Mouse (Mus musculus) erythroblast, embryonic 14.5 days (primary cell): Measurements from ENCODE around the gene 1700029H14Rik. TPM values are rescaled to one million over a fixed set of nuclear protein-coding genes. Genes with fewer than 3 reads are reported as not detected.

Experiments used
- H3K27me3 ChIP-seq: 2 replicates; pipeline ENCODE4 v1.6.1; 2012; ENCODE audit warnings: inconsistent platforms; ENCODE audit not compliant: control insufficient read depth
- H3K36me3 ChIP-seq: 2 replicates; pipeline ENCODE4 v1.6.1; 2012; ENCODE audit warnings: mild to moderate bottlenecking, inconsistent platforms; ENCODE audit not compliant: control insufficient read depth
- H3K4me1 ChIP-seq: 2 replicates; pipeline ENCODE4 v1.6.1; 2012; ENCODE audit warnings: inconsistent platforms; ENCODE audit not compliant: control insufficient read depth
- H3K4me3 ChIP-seq: replicated peaks from 2 replicates; pipeline ENCODE3; 2012; ENCODE audit warnings: moderate library complexity, mild to moderate bottlenecking, inconsistent platforms
- H3K9me3 ChIP-seq: 2 replicates; pipeline ENCODE4 v1.6.1; 2012; ENCODE audit warnings: low read length, inconsistent platforms, mixed read lengths; ENCODE audit not compliant: control insufficient read depth
- GATA1 ChIP-seq: IDR thresholded peaks from 2 replicates; pipeline ENCODE4 v1.6.1; 2012; ENCODE audit warnings: low read length, inconsistent platforms, mixed read lengths
- TAL1 ChIP-seq: IDR thresholded peaks from 3 replicates; pipeline ENCODE4 v1.6.1; 2012; ENCODE audit warnings: low read length, inconsistent platforms, mixed read lengths
- polyA plus RNA-seq: library from polyadenylated mRNA; stranded (reverse); fragments of >175 nt; gene quantifications from 2 replicates; pipeline ENCODE4 v1.2.3, GENCODE M21; 2012

Gene 1700029H14Rik
- polyA plus RNA-seq, 1 experiment: not detected

DNA sequence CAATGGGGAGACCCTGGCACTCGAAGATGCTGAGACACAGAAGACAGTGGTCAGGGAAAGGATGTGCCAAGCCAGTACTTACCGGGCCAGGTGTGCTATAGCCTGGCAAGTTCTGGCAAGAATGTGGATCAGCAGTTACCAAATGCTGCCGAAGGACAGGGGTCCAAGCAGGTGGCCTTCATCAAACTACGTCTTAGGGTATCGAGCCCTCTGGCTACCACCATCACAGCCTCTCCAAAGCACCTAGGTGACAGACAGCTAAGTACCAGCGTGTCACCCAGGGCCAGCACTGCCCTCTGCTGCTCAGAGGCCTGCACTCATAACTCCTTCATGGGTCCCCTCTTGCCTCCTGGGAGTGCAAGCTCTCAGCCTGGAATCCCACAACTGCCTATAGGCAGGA is 33.6 kb upstream of the 1700029H14Rik start:
- Histone ChIP-seq H3K27me3 (no peaks in the 10 kb centered on the region), H3K4me1 (peaks cover 7% of the 10 kb centered on the region), H3K4me3 (no peak overlapping the region), H3K9me3 (no peaks in the 10 kb centered on the region), H3K36me3 (no peaks in the 10 kb centered on the region; the same call in none of the 2 replicates)
- TF ChIP-seq TAL1: no peak
- no peak for TF ChIP-seq GATA1

DNA sequence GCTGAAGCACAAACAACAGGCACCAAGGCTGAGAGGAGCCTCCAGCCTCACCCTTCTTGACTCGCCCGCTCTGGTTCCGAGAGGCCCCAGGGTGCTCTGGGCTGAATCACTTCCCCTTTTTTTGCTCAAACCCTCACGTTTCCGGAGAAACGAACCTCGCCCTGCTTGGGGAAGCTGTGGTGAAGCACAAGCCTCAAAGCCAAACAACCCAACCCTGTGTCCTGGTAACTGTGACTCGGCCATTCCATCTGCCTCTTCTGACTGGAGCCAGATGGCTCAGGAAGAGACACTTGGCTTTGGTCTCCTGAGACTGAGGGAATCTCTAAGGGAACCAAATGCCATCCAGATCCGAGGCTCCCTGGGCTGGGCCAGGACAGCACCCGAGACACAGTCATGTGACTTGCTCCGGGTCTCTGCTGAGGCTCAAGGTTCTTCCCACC is 32.6 kb upstream of the 1700029H14Rik start:
- no peaks in the 10 kb centered on the region for H3K27me3 ChIP-seq
- no peaks in the 10 kb centered on the region; the same call in none of the 2 replicates for H3K36me3 ChIP-seq
- no peak overlapping the region for H3K4me3 ChIP-seq
- TF ChIP-seq GATA1 (no peak), TAL1 (no peak)
- no peaks in the 10 kb centered on the region for H3K9me3 ChIP-seq
- no peaks in the 10 kb centered on the region for H3K4me1 ChIP-seq

DNA sequence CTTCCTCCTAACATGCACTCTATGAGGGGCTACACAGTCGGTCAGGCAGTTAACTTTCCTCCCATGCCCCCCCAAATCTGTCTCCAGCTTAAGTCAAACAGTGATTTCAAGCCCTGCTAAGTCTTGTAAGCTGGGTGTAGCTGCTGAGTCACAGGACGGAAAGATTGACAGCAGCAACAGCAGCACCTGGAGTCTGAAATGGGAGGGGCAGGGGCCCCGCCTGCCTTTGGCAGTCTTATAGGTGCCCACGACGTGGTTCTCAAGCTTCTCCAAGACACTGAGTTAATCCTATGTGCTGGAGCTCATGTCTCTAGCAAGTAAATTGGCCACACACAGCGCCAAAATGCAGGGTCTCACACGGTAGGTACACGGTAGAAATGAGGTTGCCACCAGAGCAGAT is 31.1 kb upstream of the 1700029H14Rik start:
- H3K27me3 ChIP-seq: no peaks in the 10 kb centered on the region
- TF ChIP-seq GATA1 (no peak), TAL1 (no peak)

DNA sequence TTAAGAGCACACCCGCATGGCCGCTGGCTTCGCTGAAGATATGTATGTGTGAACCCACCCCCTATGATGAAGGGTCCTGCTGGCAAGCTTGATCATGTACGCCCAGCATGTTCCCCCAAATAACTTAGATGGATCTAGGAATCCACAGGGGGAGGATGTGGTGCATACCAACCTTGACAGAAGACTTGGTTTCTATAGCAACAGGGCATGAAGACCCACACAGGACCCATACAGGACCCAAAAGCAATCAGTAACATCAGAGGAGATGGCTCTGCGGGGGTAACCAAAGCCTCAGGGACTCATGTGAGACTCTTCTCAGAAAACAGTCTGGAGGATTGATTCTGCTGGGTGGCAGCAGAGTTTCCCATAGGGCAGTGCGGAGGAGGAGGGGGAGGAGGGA is 29.0 kb upstream of the 1700029H14Rik start:
- H3K4me3 ChIP-seq: no peak overlapping the region
- H3K9me3 ChIP-seq: no peaks in the 10 kb centered on the region
- TF ChIP-seq TAL1: no peak
- no peak for TF ChIP-seq GATA1
- peaks cover 11% of the 10 kb centered on the region for H3K4me1 ChIP-seq
- no peaks in the 10 kb centered on the region for H3K27me3 ChIP-seq
- H3K36me3 ChIP-seq: no peaks in the 10 kb centered on the region; the same call in 1 of the 2 replicates

More for the DNA sequence above, 31.1 kb upstream of the 1700029H14Rik start:
- H3K9me3 ChIP-seq: no peaks in the 10 kb centered on the region
- no peak overlapping the region for H3K4me3 ChIP-seq
- H3K36me3 ChIP-seq: no peaks in the 10 kb centered on the region; the same call in none of the 2 replicates
- peaks cover 11% of the 10 kb centered on the region for H3K4me1 ChIP-seq

DNA sequence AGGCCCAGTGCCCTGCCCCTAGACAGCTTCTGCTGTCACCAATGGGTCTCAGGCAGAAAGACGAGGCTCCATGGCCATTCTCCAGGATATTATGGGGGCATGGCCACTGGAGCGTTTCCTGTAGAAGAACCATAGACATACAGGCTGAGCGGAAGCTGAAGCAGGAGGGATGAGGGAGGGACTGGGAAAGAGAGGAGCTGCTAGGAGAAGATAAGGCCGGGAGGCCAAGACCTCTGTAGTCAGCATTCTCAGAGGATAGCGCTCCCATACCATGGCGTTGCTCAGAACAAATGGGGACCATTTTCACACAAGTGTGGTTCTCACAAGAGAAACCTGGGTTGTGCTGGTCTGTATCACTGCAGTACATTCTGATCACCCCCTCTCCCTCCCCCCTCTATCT is 26.8 kb upstream of the 1700029H14Rik start:
- Histone ChIP-seq H3K4me1 (peaks cover 11% of the 10 kb centered on the region), H3K4me3 (no peak overlapping the region), H3K36me3 (peaks cover 5% of the 10 kb centered on the region), H3K9me3 (no peaks in the 10 kb centered on the region), H3K27me3 (no peaks in the 10 kb centered on the region)
- TF ChIP-seq TAL1: no peak
- TF ChIP-seq GATA1: no peak

DNA sequence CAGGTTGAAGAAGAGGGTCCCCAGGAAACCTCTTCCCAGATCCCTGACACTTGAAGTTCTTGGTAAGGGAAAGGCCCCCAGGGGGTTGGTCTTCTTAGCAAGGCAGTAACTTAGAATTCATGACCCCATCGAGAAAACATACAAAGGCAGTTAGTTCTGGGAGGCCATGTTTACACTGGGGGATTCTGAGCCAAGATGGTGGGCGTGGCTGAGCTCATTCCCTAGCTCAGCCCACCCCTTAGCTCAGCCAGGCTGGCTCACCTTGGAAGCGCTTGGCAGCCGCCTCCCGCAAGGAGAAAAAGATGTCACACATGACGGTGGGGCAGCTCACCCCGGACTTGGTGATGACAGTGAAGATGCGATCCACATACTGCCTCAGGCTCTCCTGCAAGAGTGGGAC is 22.4 kb upstream of the 1700029H14Rik start:
- TF ChIP-seq TAL1 (no peak), GATA1 (no peak)
- Histone ChIP-seq H3K36me3 (peaks cover 22% of the 10 kb centered on the region), H3K4me1 (peaks cover 11% of the 10 kb centered on the region), H3K27me3 (no peaks in the 10 kb centered on the region), H3K4me3 (no peak overlapping the region), H3K9me3 (peaks cover 3% of the 10 kb centered on the region; the same call in 1 of the 2 replicates)

DNA sequence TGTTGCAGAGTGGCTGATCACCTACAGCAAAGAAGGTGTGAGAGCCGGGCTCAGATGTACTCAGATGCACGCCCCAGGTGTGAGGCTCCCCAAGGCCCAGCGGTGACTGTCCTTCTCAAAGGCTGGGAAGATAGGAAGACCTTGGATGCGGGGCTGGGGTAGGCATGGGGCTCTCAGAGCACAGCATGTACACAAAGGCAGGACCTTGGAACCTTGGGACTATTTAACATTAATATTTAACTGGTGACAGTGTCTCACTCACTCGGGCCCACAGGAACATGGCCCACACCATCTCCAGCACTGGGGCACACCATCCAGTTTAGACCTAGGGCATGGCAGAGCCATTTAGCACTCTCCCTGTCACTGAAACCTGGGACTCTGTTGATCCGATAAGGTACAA is 15.6 kb upstream of the 1700029H14Rik start:
- Histone ChIP-seq H3K4me3 (no peak overlapping the region), H3K27me3 (no peaks in the 10 kb centered on the region), H3K9me3 (peaks cover 3% of the 10 kb centered on the region; the same call in 1 of the 2 replicates), H3K4me1 (no peaks in the 10 kb centered on the region), H3K36me3 (peaks cover 20% of the 10 kb centered on the region)
- no peak for TF ChIP-seq TAL1
- no peak for TF ChIP-seq GATA1

DNA sequence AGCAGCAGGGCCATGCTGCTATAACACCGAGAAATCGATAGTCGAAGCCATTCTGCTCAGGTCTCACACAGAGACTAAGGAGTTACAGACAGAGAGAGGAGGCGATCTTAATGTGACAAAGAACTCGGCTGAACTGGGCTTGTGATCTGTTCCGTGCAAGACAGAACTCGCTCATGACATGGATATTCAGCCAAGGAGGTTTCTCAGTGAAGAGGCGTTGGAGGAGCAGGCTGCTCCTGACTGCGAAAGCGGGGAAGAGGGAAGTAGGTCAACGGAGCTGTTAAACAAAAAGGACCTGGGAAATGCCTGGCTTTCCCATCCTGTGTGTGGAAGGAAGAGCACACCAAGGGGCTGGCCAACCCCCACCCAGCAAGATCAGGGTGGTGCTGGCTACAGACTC is 9.7 kb upstream of the 1700029H14Rik start:
- Histone ChIP-seq H3K27me3 (no peaks in the 10 kb centered on the region), H3K9me3 (no peaks in the 10 kb centered on the region), H3K4me1 (no peaks in the 10 kb centered on the region), H3K4me3 (no peak overlapping the region), H3K36me3 (peaks cover 9% of the 10 kb centered on the region)
- TF ChIP-seq GATA1: no peak
- no peak for TF ChIP-seq TAL1

DNA sequence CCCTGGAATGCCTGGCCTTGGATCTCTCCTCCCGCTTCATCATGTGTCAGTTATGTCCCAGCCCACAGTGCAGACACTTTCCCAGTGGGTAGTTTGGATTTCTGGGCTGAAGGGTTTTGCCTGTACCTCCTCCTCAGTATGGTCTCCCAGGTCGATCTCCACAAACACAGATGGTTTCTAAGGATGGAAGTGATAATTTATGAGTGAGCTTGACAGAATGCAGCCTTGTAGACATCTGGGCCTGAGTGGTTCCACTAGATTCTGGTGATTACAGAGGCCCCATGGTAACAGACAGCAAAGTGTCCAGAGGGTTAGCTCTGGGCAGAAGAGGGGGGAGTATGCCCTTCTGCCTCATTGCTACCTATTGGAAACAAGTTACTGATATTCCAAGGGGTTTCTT is 4.7 kb downstream of the 1700029H14Rik start:
- Histone ChIP-seq H3K4me1 (no peaks in the 10 kb centered on the region), H3K36me3 (no peaks in the 10 kb centered on the region), H3K27me3 (no peaks in the 10 kb centered on the region), H3K4me3 (no peak overlapping the region), H3K9me3 (no peaks in the 10 kb centered on the region)
- TF ChIP-seq GATA1 (no peak), TAL1 (no peak)

DNA sequence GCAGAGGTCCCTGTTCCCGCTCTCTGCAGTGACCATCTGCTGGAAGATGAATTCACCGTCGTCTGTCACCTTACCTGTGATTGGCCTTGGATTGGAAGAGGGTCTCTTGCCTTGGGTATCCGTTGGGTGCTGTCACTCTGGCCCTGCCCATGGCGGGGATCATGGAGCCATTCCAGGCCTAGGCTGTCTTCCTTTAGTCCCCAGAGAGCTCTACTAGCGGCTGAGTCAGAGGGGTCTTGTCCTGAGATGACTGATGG is 10.8 kb downstream of the 1700029H14Rik start:
- H3K9me3 ChIP-seq: no peaks in the 10 kb centered on the region
- H3K4me3 ChIP-seq: no peak overlapping the region
- no peaks in the 10 kb centered on the region for H3K27me3 ChIP-seq
- H3K4me1 ChIP-seq: no peaks in the 10 kb centered on the region
- TF ChIP-seq GATA1 (no peak), TAL1 (no peak)
- H3K36me3 ChIP-seq: no peaks in the 10 kb centered on the region
